Mouse (Mus musculus) forebrain, embryonic 13.5 days (tissue): ENCODE measurements around the gene Rgs7bp. TPM values are rescaled to one million over a fixed set of nuclear protein-coding genes. Genes with fewer than 3 reads are reported as not detected.

Source experiments
- ATAC-seq: fragments of 200-750 bp; cut with Nextera tagmentation; 2 replicates; pipeline ENCODE4 v1.8.0; 2017
- H3K27ac ChIP-seq: fragments of 300-500 bp; sonication (generic); 2 replicates; pipeline ENCODE4 v1.5.1; 2015; ENCODE audit warnings: inconsistent platforms, mild to moderate bottlenecking, moderate library complexity
- H3K27me3 ChIP-seq: fragments of 300-500 bp; sonication (generic); 2 replicates; pipeline ENCODE4 v1.6.1; 2015; ENCODE audit warnings: mild to moderate bottlenecking, inconsistent platforms
- H3K36me3 ChIP-seq: fragments of 300-500 bp; sonication (generic); 2 replicates; pipeline ENCODE4 v1.6.1; 2015; ENCODE audit warnings: mild to moderate bottlenecking, inconsistent platforms; ENCODE audit not compliant: poor library complexity, severe bottlenecking
- H3K4me1 ChIP-seq: fragments of 300-500 bp; sonication (generic); 2 replicates; pipeline ENCODE4 v1.6.1; 2015; ENCODE audit warnings: inconsistent platforms
- H3K4me2 ChIP-seq: fragments of 300-500 bp; sonication (generic); 2 replicates; pipeline ENCODE4 v1.6.1; 2015; ENCODE audit warnings: inconsistent platforms, mild to moderate bottlenecking, moderate library complexity
- H3K4me3 ChIP-seq: fragments of 300-500 bp; sonication (generic); 2 replicates; pipeline ENCODE4 v1.5.1; 2015; ENCODE audit warnings: mild to moderate bottlenecking, inconsistent platforms
- H3K9ac ChIP-seq: fragments of 300-500 bp; sonication (generic); 2 replicates; pipeline ENCODE4 v1.6.1; 2015; ENCODE audit warnings: mild to moderate bottlenecking, inconsistent platforms
- H3K9me3 ChIP-seq: fragments of 300-500 bp; sonication (generic); replicated peaks from 2 replicates; pipeline ENCODE4 v1.6.1; 2016; ENCODE audit warnings: inconsistent platforms
- WGBS: fragments of 180-500 bp; shearing (Covaris S2); methylation state at CpG from one replicate; pipeline ENCODE4 v1.1.7; 2015; 5-methylcytosine and 5-hydroxymethylcytosine counted together
- polyA plus RNA-seq: library from polyadenylated mRNA; unstranded; fragments of >200 nt; fragmentation: Nextera tagmentation; extraction: Ambion mirVana; gene quantifications from 2 replicates; pipeline ENCODE4 v1.2.1, GENCODE M21; 2015

Rgs7bp gene
- 2.2 and 2.7 TPM in 2 replicates for polyA plus RNA-seq

DNA sequence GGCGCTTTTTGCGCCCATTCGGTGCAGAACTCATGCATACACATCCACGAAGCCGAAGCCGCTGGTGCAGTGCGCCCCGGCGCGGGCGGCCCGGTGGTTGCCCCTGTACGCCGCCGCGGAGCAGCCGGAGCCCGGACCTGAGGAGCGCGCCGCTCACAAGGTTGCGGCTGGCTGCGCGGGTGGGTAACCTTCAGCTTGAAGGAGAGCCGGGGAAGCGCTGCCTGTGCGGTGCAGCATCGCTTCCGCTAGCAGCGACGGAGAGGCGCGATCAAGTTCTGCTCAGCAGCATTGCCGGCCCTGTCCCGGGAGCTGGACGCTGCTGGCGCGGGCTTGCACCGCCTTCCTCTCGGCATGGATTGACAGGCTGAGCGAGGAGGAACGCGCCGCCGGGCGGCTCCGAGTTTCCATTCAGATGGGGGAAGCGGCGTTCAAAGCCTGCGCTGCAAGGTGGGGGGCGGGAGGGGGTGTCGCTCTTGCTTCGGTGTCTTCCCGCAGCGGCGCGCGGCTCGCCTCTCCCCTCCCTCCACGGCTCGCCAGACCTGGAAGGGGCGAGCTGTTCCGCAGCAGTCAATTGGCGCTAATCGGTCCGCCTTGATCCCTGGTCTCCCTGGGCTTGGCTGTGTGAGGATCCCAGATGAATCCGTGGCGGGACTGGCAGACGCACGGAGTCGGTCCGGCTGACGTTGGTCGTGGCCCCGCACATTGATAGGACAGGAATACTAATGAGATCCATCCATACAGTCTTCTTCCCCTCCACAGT is at the start of gene Rgs7bp:
Rgs7bp (minus strand) TSS at position 750 of the 760 bp plus-strand sequence.
- peak within 1 kb of the TSS; percentile 90 for H3K4me2 ChIP-seq
- no peaks in the 10 kb centered on the region for H3K36me3 ChIP-seq
- H3K4me1 ChIP-seq: peaks cover 20% of the 10 kb centered on the region
- peak within 1 kb of the TSS; percentile 70 for H3K9ac ChIP-seq
- H3K27ac ChIP-seq: peak within 1 kb of the TSS; percentile 75
- peak; percentile 91 for ATAC-seq
- H3K9me3 ChIP-seq: no peaks in the 10 kb centered on the region
- H3K4me3 ChIP-seq: peak within 1 kb of the TSS; percentile 58
- WGBS: under 1% methylated on average over 68 of the region's 75 CpGs
- H3K27me3 ChIP-seq: peaks cover 17% of the 10 kb centered on the region

DNA sequence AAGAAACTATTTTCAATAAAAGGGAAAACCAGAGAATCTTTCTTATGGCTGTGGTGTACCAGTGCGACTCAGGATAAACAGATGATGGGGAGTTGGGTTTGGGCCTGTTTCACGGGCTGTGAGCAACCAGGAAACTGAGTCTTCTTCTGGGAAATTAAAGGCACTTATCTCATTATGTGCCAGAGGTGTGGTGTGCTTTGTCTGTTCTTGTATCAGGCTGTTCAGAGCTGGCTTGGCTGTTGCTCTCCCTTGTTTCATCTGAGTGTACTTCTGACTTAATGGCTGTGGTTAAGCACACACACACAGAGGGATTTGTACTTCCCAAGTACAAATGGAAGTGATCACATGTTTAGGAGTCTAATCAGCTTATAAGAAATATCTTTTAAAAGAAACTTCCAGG is 49.7 kb upstream of the Rgs7bp start:
- no peaks in the 10 kb centered on the region for H3K4me1 ChIP-seq
- H3K4me3 ChIP-seq: no peak overlapping the region
- H3K9me3 ChIP-seq: no peaks in the 10 kb centered on the region
- H3K36me3 ChIP-seq: no peaks in the 10 kb centered on the region
- H3K27ac ChIP-seq: no peak overlapping the region
- 91% methylated on average over 2 of the region's 2 CpGs for WGBS
- H3K4me2 ChIP-seq: no peak overlapping the region
- no peak for ATAC-seq
- no peak overlapping the region for H3K9ac ChIP-seq
- no peaks in the 10 kb centered on the region for H3K27me3 ChIP-seq

DNA sequence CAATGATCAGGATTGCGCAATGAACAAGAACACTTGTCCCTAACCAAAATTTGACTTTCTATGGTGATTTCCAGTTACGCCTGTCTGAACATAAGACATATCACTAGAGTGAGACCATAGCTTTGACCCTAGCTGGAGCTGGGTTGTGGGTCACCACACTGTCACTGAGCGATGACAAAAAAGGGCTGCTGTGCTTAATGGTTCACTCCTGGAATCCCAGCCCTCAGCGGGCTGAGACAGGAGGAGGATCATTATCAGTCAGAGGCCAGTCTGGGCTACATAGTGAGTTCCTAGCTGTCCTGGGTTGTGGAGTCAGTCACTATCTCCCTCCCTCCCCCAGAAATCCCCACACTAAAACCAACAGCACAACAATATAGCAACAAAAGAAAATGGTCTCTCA is 46.0 kb upstream of the Rgs7bp start:
- H3K27ac ChIP-seq: no peak overlapping the region
- no peak overlapping the region for H3K4me3 ChIP-seq
- H3K4me2 ChIP-seq: no peak overlapping the region
- H3K27me3 ChIP-seq: no peaks in the 10 kb centered on the region
- no peak for ATAC-seq
- H3K4me1 ChIP-seq: no peaks in the 10 kb centered on the region
- WGBS: 90% methylated on average over 4 of the region's 4 CpGs
- no peaks in the 10 kb centered on the region for H3K9me3 ChIP-seq
- no peak overlapping the region for H3K9ac ChIP-seq
- no peaks in the 10 kb centered on the region for H3K36me3 ChIP-seq

- Histone ChIP-seq H3K36me3 (no peaks in the 10 kb centered on the region), H3K9ac (no peak overlapping the region), H3K27me3 (no peaks in the 10 kb centered on the region), H3K4me1 (no peaks in the 10 kb centered on the region), H3K27ac (no peak overlapping the region), H3K4me3 (no peak overlapping the region), H3K4me2 (no peak overlapping the region), H3K9me3 (no peaks in the 10 kb centered on the region)
- 85% methylated on average over 2 of the region's 2 CpGs for WGBS
- ATAC-seq: no peak
Measured at GRCm38 (mm10) chr13:105096316-105096715, 41.6 kb upstream of the Rgs7bp start.

GRCm38 (mm10) chr13:105089276-105089675 is 34.5 kb upstream of the Rgs7bp start:
- no peaks in the 10 kb centered on the region for H3K36me3 ChIP-seq
- H3K4me3 ChIP-seq: no peak overlapping the region
- no peak overlapping the region for H3K9ac ChIP-seq
- no peaks in the 10 kb centered on the region for H3K9me3 ChIP-seq
- ATAC-seq: no peak
- no peak overlapping the region for H3K27ac ChIP-seq
- 93% methylated on average over 3 of the region's 3 CpGs for WGBS
- H3K4me1 ChIP-seq: no peaks in the 10 kb centered on the region
- H3K27me3 ChIP-seq: no peaks in the 10 kb centered on the region
- H3K4me2 ChIP-seq: no peak overlapping the region

DNA sequence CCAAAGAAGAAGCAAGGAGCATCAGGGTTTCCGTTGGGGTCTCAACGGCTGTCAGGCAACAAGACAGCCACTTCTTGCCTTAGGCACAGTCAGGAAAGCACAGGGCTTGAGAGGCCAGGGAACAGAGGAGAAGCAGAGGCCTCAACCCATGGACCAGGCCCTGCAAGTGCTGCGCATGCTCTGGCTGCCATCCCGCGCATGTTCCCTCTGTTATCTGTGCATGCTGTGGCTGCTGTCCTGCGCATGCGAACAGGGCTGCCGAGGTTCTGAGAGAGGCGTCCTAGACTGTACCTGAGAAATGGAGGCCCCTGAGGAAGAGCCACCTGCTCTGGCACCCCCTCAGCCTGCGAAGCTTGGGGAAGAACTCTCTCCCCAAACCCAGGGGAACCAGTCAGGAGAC is 27.1 kb upstream of the Rgs7bp start, which contains the start of gene 4933425L06Rik:
4933425L06Rik (plus strand) TSS at position 261 of the 400 bp plus-strand sequence.
- 89% methylated on average over 10 of the region's 10 CpGs for WGBS
- no peak for ATAC-seq

GRCm38 (mm10) chr13:105066890-105067845 is 12.4 kb upstream of the Rgs7bp start:
- no peak overlapping the region for H3K4me2 ChIP-seq
- no peak overlapping the region for H3K27ac ChIP-seq
- H3K4me3 ChIP-seq: no peak overlapping the region
- H3K4me1 ChIP-seq: no peaks in the 10 kb centered on the region
- WGBS: 80% methylated on average over 7 of the region's 7 CpGs
- H3K9ac ChIP-seq: no peak overlapping the region
- ATAC-seq: no peak
- H3K36me3 ChIP-seq: no peaks in the 10 kb centered on the region
- no peaks in the 10 kb centered on the region for H3K27me3 ChIP-seq
- H3K9me3 ChIP-seq: no peaks in the 10 kb centered on the region

More for the DNA sequence above, 27.1 kb upstream of the Rgs7bp start, which contains the start of gene 4933425L06Rik:
- Histone ChIP-seq H3K36me3 (no peaks in the 10 kb centered on the region), H3K4me2 (no peak within 1 kb of the TSS), H3K4me1 (no peaks in the 10 kb centered on the region), H3K9me3 (no peaks in the 10 kb centered on the region), H3K4me3 (no peak within 1 kb of the TSS), H3K27me3 (no peaks in the 10 kb centered on the region), H3K27ac (no peak within 1 kb of the TSS), H3K9ac (no peak within 1 kb of the TSS)

GRCm38 (mm10) chr13:105066119-105066518 is 11.4 kb upstream of the Rgs7bp start:
- Histone ChIP-seq H3K36me3 (no peaks in the 10 kb centered on the region), H3K27me3 (no peaks in the 10 kb centered on the region), H3K4me2 (no peak overlapping the region), H3K4me1 (no peaks in the 10 kb centered on the region), H3K4me3 (no peak overlapping the region), H3K9me3 (no peaks in the 10 kb centered on the region), H3K9ac (no peak overlapping the region), H3K27ac (no peak overlapping the region)
- ATAC-seq: no peak

DNA sequence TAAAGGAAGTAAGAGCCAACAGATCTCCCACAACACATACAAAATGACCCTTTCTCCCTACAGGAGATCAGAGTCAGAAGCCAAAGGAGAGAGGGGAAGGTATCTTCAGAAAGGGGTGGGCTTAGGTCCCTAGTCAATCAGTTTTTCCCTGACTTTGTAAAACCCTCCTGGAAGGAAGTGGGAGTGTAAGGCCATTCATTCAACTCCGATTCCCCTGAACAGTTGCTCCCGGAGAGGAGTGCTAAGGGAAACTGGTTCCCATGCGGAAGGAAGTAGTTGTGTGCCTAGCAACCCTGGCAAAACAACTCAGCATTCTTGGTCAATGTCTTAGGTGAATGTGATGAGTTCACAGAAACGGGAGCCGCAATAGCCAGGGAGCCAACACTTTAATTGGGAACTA is 644 bp upstream of the Rgs7bp start:
- H3K27me3 ChIP-seq: peaks cover 17% of the 10 kb centered on the region
- H3K4me1 ChIP-seq: peaks cover 20% of the 10 kb centered on the region
- no peak overlapping the region; the same call in 1 of the 2 replicates for H3K27ac ChIP-seq
- H3K9me3 ChIP-seq: no peaks in the 10 kb centered on the region
- H3K9ac ChIP-seq: peak overlapping the region; percentile 70; the same call in 1 of the 2 replicates
- 20% methylated on average over 5 of the region's 5 CpGs for WGBS
- H3K4me2 ChIP-seq: peak overlapping the region; percentile 90
- no peaks in the 10 kb centered on the region for H3K36me3 ChIP-seq
- H3K4me3 ChIP-seq: peak overlapping the region; percentile 58; the same call in 1 of the 2 replicates
- ATAC-seq: no peak

DNA sequence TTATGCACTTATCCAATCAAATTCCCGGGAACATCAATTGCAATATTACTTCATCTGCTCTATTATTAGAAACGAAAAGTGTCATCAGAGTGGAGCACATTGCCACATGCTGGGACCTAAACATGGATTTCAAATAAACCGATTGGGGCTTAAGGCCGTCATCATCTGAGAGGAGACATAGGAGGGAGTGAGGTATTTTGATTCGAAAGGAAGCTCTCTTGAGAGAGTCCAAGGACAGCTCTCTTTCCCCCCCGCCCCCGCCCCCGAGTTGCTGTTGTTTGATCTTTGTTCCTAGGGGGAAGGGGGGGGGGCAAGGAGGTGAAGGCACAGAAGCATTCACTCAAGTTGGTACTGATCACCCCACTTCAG is 195 bp upstream of the Rgs7bp start:
- WGBS: 1% methylated on average over 8 of the region's 8 CpGs
- Histone ChIP-seq H3K4me1 (peaks cover 20% of the 10 kb centered on the region), H3K4me3 (peak overlapping the region; percentile 58), H3K27ac (peak overlapping the region; percentile 75; the same call in 1 of the 2 replicates), H3K9me3 (no peaks in the 10 kb centered on the region), H3K4me2 (peak overlapping the region; percentile 90), H3K9ac (peak overlapping the region; percentile 70), H3K36me3 (no peaks in the 10 kb centered on the region), H3K27me3 (peaks cover 17% of the 10 kb centered on the region)
- ATAC-seq: 0 out of 2 replicates have a peak, but pooled peaks have one; percentile 5

GRCm38 (mm10) chr13:105053618-105054017 is 1.1 kb downstream of the Rgs7bp start:
- WGBS: 2% methylated on average over 12 of the region's 12 CpGs
- Histone ChIP-seq H3K27me3 (peaks cover 17% of the 10 kb centered on the region), H3K27ac (peak overlapping the region; percentile 75), H3K4me2 (peak overlapping the region; percentile 90), H3K36me3 (no peaks in the 10 kb centered on the region), H3K9me3 (no peaks in the 10 kb centered on the region), H3K4me3 (peak overlapping the region; percentile 58), H3K9ac (peak overlapping the region; percentile 70), H3K4me1 (peaks cover 20% of the 10 kb centered on the region)
- peak; percentile 19 for ATAC-seq

DNA sequence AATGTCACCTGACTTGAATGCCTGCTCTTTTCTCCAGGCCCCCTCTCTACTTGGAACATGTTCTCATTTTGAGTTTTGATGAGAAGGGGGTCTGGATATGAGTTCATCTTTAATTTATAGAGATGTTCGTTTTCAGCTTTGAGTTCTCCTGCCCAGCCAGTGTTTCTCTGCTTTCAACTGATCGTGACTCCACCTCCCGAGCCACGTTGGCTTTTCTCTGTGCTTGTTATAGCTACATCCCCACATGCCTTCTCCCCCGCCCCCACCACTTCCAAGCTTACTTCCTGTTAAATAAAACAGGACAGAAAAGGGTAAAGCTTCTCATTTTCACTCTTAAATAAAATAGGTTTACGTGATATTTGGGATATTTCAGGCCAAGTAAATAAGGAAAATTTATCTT is 3.3 kb downstream of the Rgs7bp start:
- H3K27ac ChIP-seq: no peak overlapping the region
- peaks cover 12% of the 10 kb centered on the region for H3K27me3 ChIP-seq
- H3K9me3 ChIP-seq: no peaks in the 10 kb centered on the region
- H3K4me2 ChIP-seq: no peak overlapping the region
- H3K4me3 ChIP-seq: no peak overlapping the region
- H3K36me3 ChIP-seq: no peaks in the 10 kb centered on the region
- H3K4me1 ChIP-seq: peaks cover 20% of the 10 kb centered on the region
- H3K9ac ChIP-seq: no peak overlapping the region
- 48% methylated on average over 6 of the region's 6 CpGs for WGBS
- ATAC-seq: no peak
